Mouse (Mus musculus) spleen, adult 2 months (tissue): ENCODE data around the gene Meis2. TPM values are rescaled to one million over a fixed set of nuclear protein-coding genes. Genes with fewer than 3 reads are reported as not detected.

Source experiments
- DNase-seq, 2 experiments: peaks; one replicate each; pipeline versions ENCODE4 v3.0.0 to v3.0.0-alpha.2; 2012 to 2021; ENCODE audit warnings: low spot score in 2 of 2, low read depth in 1 of 2
- H3K27ac ChIP-seq: fragments of 200-500 bp; 2 replicates; pipeline ENCODE4 v1.5.1; 2012; ENCODE audit warnings: low read length, inconsistent platforms; ENCODE audit not compliant: insufficient read depth
- H3K27me3 ChIP-seq: fragments of 200-500 bp; 2 replicates; pipeline ENCODE4 v1.6.1; 2012; ENCODE audit warnings: mild to moderate bottlenecking, moderate library complexity, low read length, inconsistent platforms; ENCODE audit not compliant: control insufficient read depth, insufficient read depth
- H3K36me3 ChIP-seq: fragments of 200-500 bp; 2 replicates; pipeline ENCODE4 v1.6.1; 2012; ENCODE audit warnings: mild to moderate bottlenecking, low read length, inconsistent platforms; ENCODE audit not compliant: control insufficient read depth, insufficient read depth
- H3K4me1 ChIP-seq: fragments of 200-500 bp; 2 replicates; pipeline ENCODE4 v1.6.1; 2011; ENCODE audit warnings: inconsistent platforms; ENCODE audit not compliant: control insufficient read depth, insufficient read depth, insufficient read length
- H3K4me3 ChIP-seq: fragments of 200-500 bp; 2 replicates; pipeline ENCODE4 v1.5.1; 2011; ENCODE audit warnings: mild to moderate bottlenecking, inconsistent platforms; ENCODE audit not compliant: insufficient read depth, insufficient read length; ENCODE audit errors: extremely low read depth
- CTCF ChIP-seq: fragments of 200-500 bp; IDR thresholded peaks from 2 replicates; pipeline ENCODE4 v1.5.1; 2011; ENCODE audit warnings: mild to moderate bottlenecking, inconsistent platforms; ENCODE audit not compliant: insufficient read depth, insufficient read length, insufficient replicate concordance; ENCODE audit errors: extremely low read depth
- POLR2A ChIP-seq: fragments of 200-500 bp; IDR thresholded peaks from 2 replicates; pipeline ENCODE4 v1.6.1; 2011; ENCODE audit warnings: low read depth, low read length, inconsistent platforms
- WGBS: fragments of 180-500 bp; shearing (Covaris S2); methylation state at CpG from one replicate; pipeline ENCODE4 v1.1.7; 2018; 5-methylcytosine and 5-hydroxymethylcytosine counted together
- polyA plus RNA-seq: library from polyadenylated mRNA; depleted of rRNA; stranded (reverse); fragments of >200 nt; gene quantifications from 2 replicates; pipeline ENCODE4 v1.2.3, GENCODE M21; 2012

Gene Meis2
- polyA plus RNA-seq, 1 experiment: 3.2 TPM

DNA sequence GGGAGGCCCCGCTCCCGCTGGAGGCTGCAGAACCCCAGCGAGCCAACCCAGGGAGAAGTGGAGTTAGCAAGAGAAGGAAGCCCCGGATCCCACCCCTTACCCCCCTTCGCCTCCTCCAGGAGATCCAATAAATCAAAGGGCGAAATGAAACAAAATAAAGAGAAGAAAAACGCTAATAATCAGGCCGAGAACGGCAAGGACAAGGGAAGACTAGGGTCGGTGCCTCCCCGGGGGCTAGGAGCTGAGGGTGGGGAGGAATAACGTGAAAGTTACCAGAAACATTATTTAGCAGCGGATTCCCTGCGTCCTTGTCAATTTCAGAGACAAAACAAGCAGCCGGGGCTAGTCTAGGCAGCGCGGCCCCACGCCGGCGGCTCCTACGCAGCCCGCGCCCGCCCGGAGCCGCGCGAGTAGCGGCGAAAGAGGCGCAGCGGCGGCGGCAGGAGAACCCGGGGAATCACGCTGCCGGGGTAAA is 1.8 kb downstream of the Meis2 start:
- Histone ChIP-seq H3K27ac (0 out of 2 replicates have a peak overlapping the region, but pooled peaks have one; percentile 21), H3K4me1 (no peaks in the 10 kb centered on the region), H3K36me3 (no peaks in the 10 kb centered on the region), H3K4me3 (peak overlapping the region; percentile 42), H3K27me3 (peaks cover 21% of the 10 kb centered on the region)
- 2% methylated on average over 37 of the region's 37 CpGs for WGBS
- no peak for DNase-seq
- no peak for TF ChIP-seq POLR2A
- no peak for TF ChIP-seq CTCF

DNA sequence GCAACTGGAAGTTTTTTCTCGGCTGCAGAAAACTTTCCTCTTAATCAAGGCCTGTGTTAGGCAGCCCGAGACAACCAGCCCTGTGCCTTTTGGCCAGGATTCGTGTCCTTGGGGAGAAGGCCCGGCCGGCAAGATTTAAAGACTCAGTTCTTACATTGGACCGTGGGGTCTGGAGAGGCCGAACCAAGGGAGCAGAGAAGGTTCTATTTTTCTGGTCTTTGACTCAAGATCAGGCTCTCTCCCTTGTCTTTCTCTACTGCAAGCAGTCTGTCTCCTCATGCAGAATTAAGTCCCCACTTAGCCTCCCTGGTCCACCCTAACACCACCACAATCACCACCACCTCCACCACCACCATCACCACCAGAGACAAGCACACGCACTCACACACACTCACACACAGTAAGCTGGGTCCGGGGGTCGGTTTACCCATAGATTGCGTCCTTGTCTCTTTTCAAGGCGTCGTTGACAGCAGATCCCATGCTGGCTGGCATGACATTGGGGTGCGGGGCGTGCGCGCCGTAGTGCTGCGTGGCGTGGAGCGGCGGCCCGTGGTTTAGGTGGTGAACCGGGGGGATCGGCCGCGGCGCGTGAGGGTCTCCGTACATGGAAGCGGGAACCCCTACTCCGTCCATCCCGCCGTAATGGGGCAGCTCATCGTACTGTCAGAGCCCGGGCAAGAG is 2.7 kb downstream of the Meis2 start:
- Histone ChIP-seq H3K27ac (peak overlapping the region; percentile 18; the same call in 1 of the 2 replicates), H3K27me3 (peaks cover 21% of the 10 kb centered on the region), H3K36me3 (no peaks in the 10 kb centered on the region), H3K4me1 (no peaks in the 10 kb centered on the region), H3K4me3 (peak overlapping the region; percentile 42)
- DNase-seq: no peak
- 6% methylated on average over 36 of the region's 36 CpGs for WGBS
- TF ChIP-seq CTCF (no peak), POLR2A (no peak)

DNA sequence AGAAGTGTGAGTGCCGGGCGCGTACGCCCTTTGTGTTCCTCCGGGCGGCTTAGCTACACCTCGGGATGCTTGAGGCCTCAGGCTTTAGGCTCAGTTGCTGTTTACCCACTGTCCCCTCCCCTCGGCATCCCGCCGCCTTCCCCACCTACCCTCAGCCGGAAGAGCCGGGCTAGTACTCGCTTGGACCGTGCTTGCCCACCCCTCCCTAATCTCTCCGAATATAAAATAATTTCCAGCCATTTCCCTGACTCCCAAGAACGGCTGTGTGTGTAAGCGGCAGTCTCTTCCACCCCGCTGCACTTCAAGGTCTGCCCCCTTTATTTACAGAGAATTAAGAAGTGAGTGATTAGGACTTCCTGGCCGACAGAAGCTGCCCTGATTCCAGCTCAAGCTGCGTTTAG is 3.4 kb downstream of the Meis2 start:
- Histone ChIP-seq H3K4me3 (no peak overlapping the region; the same call in 1 of the 2 replicates), H3K27ac (no peak overlapping the region), H3K4me1 (no peaks in the 10 kb centered on the region), H3K36me3 (no peaks in the 10 kb centered on the region), H3K27me3 (peaks cover 19% of the 10 kb centered on the region)
- DNase-seq: no peak
- TF ChIP-seq POLR2A (no peak), CTCF (no peak)
- WGBS: 3% methylated on average over 20 of the region's 20 CpGs

DNA sequence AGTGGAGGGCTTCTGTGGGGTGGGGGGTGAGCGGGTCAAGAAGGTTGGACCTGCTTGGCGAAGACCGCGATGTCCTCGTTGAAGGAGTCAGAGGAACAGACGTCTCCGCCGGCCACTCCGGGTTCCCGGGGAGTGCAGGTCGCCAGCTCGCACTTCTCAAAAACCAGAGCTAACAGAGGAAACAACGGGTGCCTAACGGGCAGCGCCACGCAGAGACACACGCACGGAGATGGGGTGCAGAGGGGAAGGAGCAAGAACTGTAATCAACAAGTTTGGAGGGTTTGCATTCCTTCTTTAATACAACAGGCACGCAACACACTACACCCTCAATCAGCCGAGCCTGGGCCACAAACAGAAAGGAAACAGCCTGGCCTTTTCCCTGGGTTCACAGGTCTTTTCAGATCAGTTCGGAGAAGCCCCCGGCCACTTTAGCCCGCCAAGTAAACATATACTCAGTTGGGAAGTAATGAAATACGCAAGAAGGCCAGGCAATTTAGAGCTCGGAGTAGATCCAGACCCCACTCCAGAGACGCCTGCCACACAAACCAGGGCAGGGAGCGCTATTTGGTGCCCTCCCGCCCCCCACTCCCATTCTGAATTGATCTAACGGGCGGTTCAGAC is 4.1 kb downstream of the Meis2 start:
- Histone ChIP-seq H3K36me3 (no peaks in the 10 kb centered on the region), H3K27me3 (peaks cover 19% of the 10 kb centered on the region), H3K4me1 (no peaks in the 10 kb centered on the region), H3K27ac (peak overlapping the region; percentile 32; the same call in 1 of the 2 replicates), H3K4me3 (no peak overlapping the region; the same call in 1 of the 2 replicates)
- 3% methylated on average over 30 of the region's 30 CpGs for WGBS
- no peak for TF ChIP-seq POLR2A
- no peak for TF ChIP-seq CTCF
- DNase-seq: no peak

DNA sequence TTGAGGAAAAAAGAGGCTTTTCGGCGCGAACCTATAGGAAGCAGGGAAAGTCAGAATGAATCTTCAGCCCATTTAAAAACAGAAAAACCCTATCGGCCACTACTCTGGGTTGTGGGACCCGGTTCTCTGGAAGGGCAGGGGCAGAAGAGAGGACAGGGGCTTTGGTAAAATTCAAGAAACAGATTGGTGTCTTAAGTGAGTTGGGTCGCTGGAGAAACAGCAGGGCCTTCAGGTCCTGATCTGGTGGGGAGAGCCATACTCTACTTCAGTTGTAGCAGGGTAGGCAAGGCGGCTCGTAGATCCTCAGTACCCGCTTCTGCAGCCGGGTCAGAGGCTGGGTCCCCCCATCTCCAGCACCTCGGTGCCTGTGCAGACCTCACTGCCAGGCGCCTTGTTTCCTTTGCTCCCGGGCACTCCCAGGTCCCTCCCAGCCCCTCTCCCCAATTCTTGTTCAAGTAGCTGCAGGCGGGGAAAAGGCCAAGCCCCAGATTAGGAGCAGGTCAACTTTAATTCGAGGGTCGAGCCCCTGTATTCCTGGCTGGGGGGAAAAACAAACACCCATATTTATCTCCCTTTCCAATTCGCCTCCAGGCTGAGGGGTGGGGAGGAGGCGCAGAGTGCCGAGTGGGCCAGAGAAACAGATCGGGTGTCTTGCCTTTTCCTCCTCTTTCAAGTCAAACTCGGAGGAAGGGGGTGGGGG is 4.8 kb downstream of the Meis2 start:
- no peaks in the 10 kb centered on the region for H3K36me3 ChIP-seq
- no peaks in the 10 kb centered on the region for H3K4me1 ChIP-seq
- WGBS: 16% methylated on average over 21 of the region's 21 CpGs
- DNase-seq: no peak
- no peak overlapping the region for H3K27ac ChIP-seq
- TF ChIP-seq POLR2A (no peak), CTCF (no peak)
- H3K27me3 ChIP-seq: peaks cover 16% of the 10 kb centered on the region
- H3K4me3 ChIP-seq: no peak overlapping the region

DNA sequence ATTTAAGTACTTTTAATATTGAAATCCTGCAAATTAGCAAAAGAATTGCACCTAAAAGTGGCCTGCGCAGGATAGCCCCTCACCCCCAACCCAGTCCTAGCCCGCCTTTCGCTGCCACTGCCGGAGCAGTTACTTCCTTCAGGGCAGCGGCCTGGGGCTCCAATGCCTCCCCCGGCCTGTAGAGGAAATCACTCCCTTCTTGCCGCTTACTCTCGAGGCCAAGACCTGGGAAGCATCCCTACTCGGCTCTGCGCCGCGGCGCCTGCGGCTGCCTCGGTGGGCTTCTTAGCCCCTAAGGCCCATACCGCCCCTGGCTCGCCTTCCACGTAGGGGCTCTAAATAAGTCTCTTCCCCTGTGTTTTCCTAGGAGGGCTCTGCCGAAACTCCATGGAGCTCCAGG is 5.4 kb downstream of the Meis2 start:
- peaks cover 14% of the 10 kb centered on the region for H3K27me3 ChIP-seq
- no peak overlapping the region for H3K27ac ChIP-seq
- H3K36me3 ChIP-seq: no peaks in the 10 kb centered on the region
- TF ChIP-seq CTCF (no peak), POLR2A (no peak)
- DNase-seq: no peak
- WGBS: 13% methylated on average over 19 of the region's 19 CpGs
- no peaks in the 10 kb centered on the region for H3K4me1 ChIP-seq
- H3K4me3 ChIP-seq: no peak overlapping the region
